Mouse (Mus musculus): ENCODE data around the gene Olfr279. TPM values are rescaled to one million over a fixed set of nuclear protein-coding genes. Genes with fewer than 3 reads are reported as not detected.
A peak's percentile ranks its signal among the peaks of the same experiment; 100 is the strongest.
"Not testable (repeated sequence)": the region's sequence is repeated elsewhere in the genome, so short reads cannot be mapped to it uniquely, and the experiment has no call there.

The Olfr279 gene
- polyA plus RNA-seq, 1 experiment, result 0.10 TPM

DNA sequence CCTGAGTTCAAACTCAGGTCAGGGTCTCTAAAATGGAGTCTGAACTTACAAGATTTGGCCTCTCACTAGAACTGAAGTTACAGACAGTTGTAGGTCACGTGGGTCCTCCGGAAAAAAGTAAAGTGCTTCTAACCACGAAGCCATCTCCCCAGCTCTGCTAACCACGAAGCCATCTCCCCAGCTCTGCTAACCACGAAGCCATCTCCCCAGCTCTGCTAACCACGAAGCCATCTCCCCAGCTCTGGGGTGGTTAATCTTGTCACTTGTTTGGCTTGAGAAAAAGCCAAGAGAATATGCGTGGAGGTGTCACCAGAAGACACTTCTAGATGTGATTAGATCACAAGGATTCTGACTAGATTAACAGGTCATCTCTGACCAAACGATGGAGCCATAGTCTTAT lies 21.9 kb downstream of the Olfr279 start:
- Histone ChIP-seq H3K27ac (ENCODE audit: insufficient read depth, low read length) (no peak overlapping the region), H3K9ac (ENCODE audit: low read depth, poor library complexity, severe bottlenecking) (no peak overlapping the region), H3K9me3 (replicated peaks; ENCODE audit: control insufficient read depth, insufficient read depth, low read length, poor library complexity, severe bottlenecking) (no peaks in the 10 kb centered on the region), H3K27me3 (ENCODE audit: control insufficient read depth, insufficient read depth, low read length, poor library complexity, severe bottlenecking) (no peaks in the 10 kb centered on the region), H3K4me3 (ENCODE audit: low read depth, low read length) (no peak overlapping the region), H3K36me3 (ENCODE audit: control insufficient read depth, insufficient read depth, low read length, poor library complexity, severe bottlenecking) (peaks cover 4% of the 10 kb centered on the region; the same call in 1 of the 2 replicates), H3K4me1 (ENCODE audit: control insufficient read depth, insufficient read depth, low read length) (no peaks in the 10 kb centered on the region)
- TF ChIP-seq EP300 (IDR thresholded peaks at IDR 0.05; ENCODE audit: insufficient read depth, low read depth, low read length) (no peak), CTCF (IDR thresholded peaks at IDR 0.05; ENCODE audit: low read depth, low read length) (no peak), POLR2A (IDR thresholded peaks at IDR 0.05; ENCODE audit: insufficient read depth, low read length) (no peak)

DNA sequence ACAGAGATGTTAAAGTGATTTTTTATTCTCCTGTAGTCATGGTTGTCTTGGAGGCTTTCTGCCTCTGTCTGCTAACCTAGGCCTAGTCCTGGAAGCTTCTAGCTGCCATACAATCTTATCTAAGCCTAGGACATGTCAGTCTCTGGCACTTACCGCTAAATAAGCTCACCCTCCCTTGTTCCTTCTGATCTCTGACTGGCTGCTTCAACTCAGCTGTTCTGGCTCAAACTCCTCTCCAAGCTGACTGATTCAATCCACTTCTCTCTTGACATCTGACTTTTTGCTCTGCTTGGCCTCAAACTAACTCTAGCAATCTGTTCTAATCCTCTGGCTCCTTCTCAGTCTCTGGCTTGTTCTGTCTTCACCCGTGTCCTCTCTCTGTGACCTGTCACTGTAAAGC lies 22.6 kb downstream of the Olfr279 start:
- not testable (repeated sequence) for H3K9ac ChIP-seq (ENCODE audit: low read depth, poor library complexity, severe bottlenecking); H3K4me1 ChIP-seq (ENCODE audit: control insufficient read depth, insufficient read depth, low read length); H3K27me3 ChIP-seq (ENCODE audit: control insufficient read depth, insufficient read depth, low read length, poor library complexity, severe bottlenecking); H3K9me3 ChIP-seq (replicated peaks; ENCODE audit: control insufficient read depth, insufficient read depth, low read length, poor library complexity, severe bottlenecking); H3K27ac ChIP-seq (ENCODE audit: insufficient read depth, low read length); H3K4me3 ChIP-seq (ENCODE audit: low read depth, low read length); H3K36me3 ChIP-seq (ENCODE audit: control insufficient read depth, insufficient read depth, low read length, poor library complexity, severe bottlenecking)

DNA sequence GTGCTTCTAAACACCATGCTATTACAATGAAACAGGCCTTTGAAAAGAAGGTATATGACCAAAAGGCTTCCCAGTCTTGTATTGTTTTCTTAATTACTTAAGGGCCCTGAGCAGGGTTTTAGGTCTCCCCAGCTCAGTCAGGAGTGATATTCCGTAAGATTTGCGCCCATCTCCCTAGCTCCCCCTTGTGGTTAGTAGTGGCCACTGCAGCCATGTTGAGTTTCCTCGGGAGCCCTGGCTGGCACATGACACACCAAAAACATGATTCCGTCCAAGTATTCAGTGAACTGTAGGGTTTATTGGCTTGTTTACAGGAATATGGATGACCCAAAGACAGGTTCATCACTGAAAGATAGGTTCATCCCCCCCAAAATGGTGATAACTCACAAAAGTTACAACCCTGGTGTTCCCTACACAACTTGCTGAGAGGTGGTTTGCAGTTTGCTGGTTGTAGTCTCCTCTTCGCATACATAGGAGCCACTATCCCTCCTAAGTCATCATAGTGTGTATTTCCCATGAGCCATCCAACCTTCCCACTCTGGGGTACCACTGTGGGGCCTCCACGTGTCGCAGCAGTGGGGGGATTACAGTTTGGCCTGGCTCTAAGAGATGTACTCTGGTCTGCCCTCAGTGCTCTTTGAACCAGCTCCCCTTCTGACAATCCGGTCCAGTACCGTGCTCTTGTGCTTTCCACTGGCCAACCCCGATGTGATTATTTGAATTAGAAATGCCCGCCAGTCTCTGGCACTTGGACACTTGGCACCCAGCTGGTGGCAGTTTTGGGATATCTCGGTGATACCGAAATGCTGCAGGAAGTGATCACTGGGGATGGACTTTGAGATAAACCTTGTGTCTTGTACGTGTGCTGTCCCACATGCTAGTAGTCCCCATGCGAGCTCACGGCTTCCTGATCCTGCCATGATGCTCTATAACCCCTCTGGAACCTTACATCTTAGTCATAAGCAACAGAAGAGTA lies 25.5 kb downstream of the Olfr279 start:
- TF ChIP-seq CTCF (IDR thresholded peaks at IDR 0.05; ENCODE audit: low read depth, low read length), result peak; percentile 94
- no peak for TF ChIP-seq EP300 (IDR thresholded peaks at IDR 0.05; ENCODE audit: insufficient read depth, low read depth, low read length)
- no peak for TF ChIP-seq POLR2A (IDR thresholded peaks at IDR 0.05; ENCODE audit: insufficient read depth, low read length)
- Histone ChIP-seq H3K9ac (ENCODE audit: low read depth, poor library complexity, severe bottlenecking) (no peak overlapping the region), H3K36me3 (ENCODE audit: control insufficient read depth, insufficient read depth, low read length, poor library complexity, severe bottlenecking) (peaks cover 36% of the 10 kb centered on the region), H3K27me3 (ENCODE audit: control insufficient read depth, insufficient read depth, low read length, poor library complexity, severe bottlenecking) (no peaks in the 10 kb centered on the region), H3K4me3 (ENCODE audit: low read depth, low read length) (no peak overlapping the region), H3K4me1 (ENCODE audit: control insufficient read depth, insufficient read depth, low read length) (no peaks in the 10 kb centered on the region), H3K9me3 (replicated peaks; ENCODE audit: control insufficient read depth, insufficient read depth, low read length, poor library complexity, severe bottlenecking) (no peaks in the 10 kb centered on the region), H3K27ac (ENCODE audit: insufficient read depth, low read length) (0 out of 2 replicates have a peak overlapping the region, but pooled peaks have one; percentile 26)

DNA sequence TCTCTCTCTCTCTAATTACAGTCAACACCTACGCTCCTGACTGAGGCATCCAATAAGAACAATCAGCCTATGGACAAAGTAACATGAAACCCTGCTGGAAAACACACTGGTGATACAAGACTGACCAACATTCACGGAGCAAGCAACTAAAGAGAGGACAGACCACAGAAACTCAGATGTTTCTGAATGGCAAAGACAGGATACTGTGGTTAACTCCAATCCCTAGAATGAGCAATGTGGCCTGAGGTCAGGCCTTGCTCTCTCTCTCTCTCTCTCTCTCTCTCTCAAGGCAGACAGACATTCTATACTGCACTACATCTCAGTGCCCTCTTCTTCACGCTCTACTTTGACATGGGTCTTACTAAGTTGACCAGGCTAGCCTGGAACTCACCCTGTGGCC lies 29.0 kb downstream of the Olfr279 start:
- Histone ChIP-seq H3K36me3 (ENCODE audit: control insufficient read depth, insufficient read depth, low read length, poor library complexity, severe bottlenecking) (peaks cover 70% of the 10 kb centered on the region), H3K27ac (ENCODE audit: insufficient read depth, low read length) (peak overlapping the region; percentile 6; the same call in 1 of the 2 replicates), H3K4me3 (ENCODE audit: low read depth, low read length) (no peak overlapping the region), H3K9me3 (replicated peaks; ENCODE audit: control insufficient read depth, insufficient read depth, low read length, poor library complexity, severe bottlenecking) (no peaks in the 10 kb centered on the region), H3K4me1 (ENCODE audit: control insufficient read depth, insufficient read depth, low read length) (no peaks in the 10 kb centered on the region), H3K9ac (ENCODE audit: low read depth, poor library complexity, severe bottlenecking) (no peak overlapping the region), H3K27me3 (ENCODE audit: control insufficient read depth, insufficient read depth, low read length, poor library complexity, severe bottlenecking) (no peaks in the 10 kb centered on the region)
- TF ChIP-seq POLR2A (IDR thresholded peaks at IDR 0.05; ENCODE audit: insufficient read depth, low read length) (no peak), CTCF (IDR thresholded peaks at IDR 0.05; ENCODE audit: low read depth, low read length) (no peak), EP300 (IDR thresholded peaks at IDR 0.05; ENCODE audit: insufficient read depth, low read depth, low read length) (no peak)

DNA sequence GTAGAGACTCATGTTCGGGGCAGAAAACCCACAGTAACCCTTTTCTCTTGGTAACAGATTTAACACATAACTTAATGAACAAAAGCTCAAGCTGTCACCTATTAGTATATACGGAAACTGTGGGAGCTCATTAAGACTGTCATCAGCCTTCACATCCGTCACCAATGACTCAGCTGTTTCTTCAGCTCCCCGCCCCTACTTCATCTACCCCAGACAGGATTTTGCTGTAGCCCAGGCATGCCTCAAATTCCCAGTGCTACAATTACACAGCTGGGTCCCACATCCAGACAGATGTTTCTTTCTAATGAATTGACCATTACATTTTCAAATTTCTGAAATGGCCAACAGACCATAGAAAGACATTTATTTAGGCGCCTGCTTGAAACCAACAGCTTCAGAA lies 33.9 kb downstream of the Olfr279 start:
- TF ChIP-seq EP300 (IDR thresholded peaks at IDR 0.05; ENCODE audit: insufficient read depth, low read depth, low read length), result 0 out of 2 replicates have a peak, but pooled peaks have one; percentile 35
- TF ChIP-seq POLR2A (IDR thresholded peaks at IDR 0.05; ENCODE audit: insufficient read depth, low read length), result no peak
- H3K9ac ChIP-seq (ENCODE audit: low read depth, poor library complexity, severe bottlenecking), result peak overlapping the region; percentile 50; the same call in 1 of the 2 replicates
- H3K36me3 ChIP-seq (ENCODE audit: control insufficient read depth, insufficient read depth, low read length, poor library complexity, severe bottlenecking), result peaks cover 94% of the 10 kb centered on the region
- H3K4me1 ChIP-seq (ENCODE audit: control insufficient read depth, insufficient read depth, low read length), result peaks cover 4% of the 10 kb centered on the region
- H3K27ac ChIP-seq (ENCODE audit: insufficient read depth, low read length), result peak overlapping the region; percentile 96
- no peak overlapping the region for H3K4me3 ChIP-seq (ENCODE audit: low read depth, low read length)
- no peaks in the 10 kb centered on the region for H3K27me3 ChIP-seq (ENCODE audit: control insufficient read depth, insufficient read depth, low read length, poor library complexity, severe bottlenecking)
- H3K9me3 ChIP-seq (replicated peaks; ENCODE audit: control insufficient read depth, insufficient read depth, low read length, poor library complexity, severe bottlenecking), result no peaks in the 10 kb centered on the region

DNA sequence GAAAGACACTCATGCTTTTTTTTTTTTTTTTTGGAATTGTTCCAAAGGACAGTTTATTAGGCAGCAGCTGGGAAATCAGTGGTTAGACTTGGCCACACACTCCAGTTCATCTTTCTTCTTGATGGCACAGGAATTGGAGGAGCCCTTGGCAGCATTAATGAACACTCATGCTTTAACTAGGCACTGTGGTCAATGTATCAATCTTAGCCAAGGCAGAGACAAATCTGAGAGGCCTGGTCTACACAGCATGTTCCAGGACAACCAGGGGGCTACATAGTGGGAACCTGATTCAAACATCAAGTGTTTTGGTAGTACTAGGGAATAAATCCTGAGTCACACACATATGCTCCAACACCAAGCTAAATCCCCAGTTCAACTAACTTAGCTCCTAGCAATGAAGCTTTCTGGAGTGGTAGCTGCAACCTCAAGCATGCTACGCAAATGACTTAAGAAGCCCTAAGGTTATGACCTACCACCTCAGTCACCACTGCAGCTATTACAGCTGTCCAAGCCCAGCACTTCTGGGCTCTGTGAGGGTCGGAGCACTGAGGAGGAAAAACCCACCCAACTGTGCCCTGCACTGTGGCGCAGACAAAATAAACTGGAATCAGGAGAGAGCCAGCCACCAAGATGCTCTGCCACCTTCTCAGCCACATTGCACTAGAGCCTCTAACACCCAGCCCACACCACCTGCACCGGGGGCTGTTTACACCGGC lies 35.0 kb downstream of the Olfr279 start:
- Histone ChIP-seq H3K36me3 (ENCODE audit: control insufficient read depth, insufficient read depth, low read length, poor library complexity, severe bottlenecking) (peaks cover 94% of the 10 kb centered on the region), H3K4me1 (ENCODE audit: control insufficient read depth, insufficient read depth, low read length) (peaks cover 4% of the 10 kb centered on the region), H3K9me3 (replicated peaks; ENCODE audit: control insufficient read depth, insufficient read depth, low read length, poor library complexity, severe bottlenecking) (no peaks in the 10 kb centered on the region), H3K27me3 (ENCODE audit: control insufficient read depth, insufficient read depth, low read length, poor library complexity, severe bottlenecking) (no peaks in the 10 kb centered on the region), H3K27ac (ENCODE audit: insufficient read depth, low read length) (peak overlapping the region; percentile 62), H3K9ac (ENCODE audit: low read depth, poor library complexity, severe bottlenecking) (peak overlapping the region; percentile 21; the same call in 1 of the 2 replicates), H3K4me3 (ENCODE audit: low read depth, low read length) (no peak overlapping the region)
- TF ChIP-seq CTCF (IDR thresholded peaks at IDR 0.05; ENCODE audit: low read depth, low read length), result no peak
- TF ChIP-seq POLR2A (IDR thresholded peaks at IDR 0.05; ENCODE audit: insufficient read depth, low read length), result no peak
- TF ChIP-seq EP300 (IDR thresholded peaks at IDR 0.05; ENCODE audit: insufficient read depth, low read depth, low read length), result no peak
